Mouse (Mus musculus) CH12.LX (cell line): ENCODE measurements around the gene Mrpl40. TPM values are rescaled to one million over a fixed set of nuclear protein-coding genes. Genes with fewer than 3 reads are reported as not detected.
A peak's percentile ranks its signal among the peaks of the same experiment; 100 is the strongest.
"Not testable (repeated sequence)": the region's sequence is repeated elsewhere in the genome, so short reads cannot be mapped to it uniquely, and the experiment has no call there.

ENCODE experiments used
- DNase-seq: peaks from one replicate; pipeline ENCODE4 v3.0.0-alpha.2; 2013; ENCODE audit errors: extremely low read depth
- H3K27ac ChIP-seq: 2 replicates; pipeline ENCODE4 v1.5.1; 2012; ENCODE audit warnings: low read depth, mild to moderate bottlenecking, control low read depth, moderate library complexity; ENCODE audit not compliant: insufficient read depth
- H3K27me3 ChIP-seq: replicated peaks from 2 replicates; pipeline ENCODE3; 2012; ENCODE audit warnings: inconsistent platforms
- H3K36me3 ChIP-seq, 2 experiments: replicated peaks in 1 of 2; 2 replicates each; pipeline versions ENCODE3 to v1.6.1; 2012; ENCODE audit warnings: inconsistent platforms in 1 of 2, low read length in 1 of 2, mild to moderate bottlenecking in 1 of 2, mixed read lengths in 1 of 2, moderate library complexity in 1 of 2; ENCODE audit not compliant: control insufficient read depth in 1 of 2, insufficient read depth in 1 of 2
- H3K4me1 ChIP-seq, 2 experiments: 2 replicates each; pipeline ENCODE4 v1.6.1; 2012; ENCODE audit warnings: inconsistent platforms in 1 of 2, moderate library complexity in 1 of 2; ENCODE audit not compliant: insufficient read depth in 2 of 2, control insufficient read depth in 1 of 2
- H3K4me2 ChIP-seq: 2 replicates; pipeline ENCODE4 v1.6.1; 2012; ENCODE audit warnings: low read depth, mild to moderate bottlenecking, control low read depth; ENCODE audit not compliant: poor library complexity, insufficient read depth, severe bottlenecking
- H3K4me3 ChIP-seq, 3 experiments: fragments of 150-350 bp in 1 of 3; sonication (generic) in 1 of 3; replicated peaks in 1 of 3; 2 replicates each; pipeline versions ENCODE3 to v1.5.1; 2011 to 2012; ENCODE audit warnings: low read depth in 2 of 3, low read length in 2 of 3, mild to moderate bottlenecking in 2 of 3, moderate library complexity in 2 of 3, control low read depth in 1 of 3, improper control_type of control experiment in 1 of 3, inconsistent platforms in 1 of 3, mixed read lengths in 1 of 3; ENCODE audit not compliant: poor library complexity in 1 of 3
- H3K79me2 ChIP-seq: replicated peaks from 2 replicates; pipeline ENCODE4 v1.6.1; 2012; ENCODE audit warnings: mild to moderate bottlenecking, moderate library complexity; ENCODE audit not compliant: control insufficient read depth, poor library complexity, insufficient read depth, severe bottlenecking; ENCODE audit errors: extremely low read depth
- H3K9ac ChIP-seq: 2 replicates; pipeline ENCODE4 v1.6.1; 2012; ENCODE audit warnings: low read depth, mild to moderate bottlenecking, control low read depth, moderate library complexity; ENCODE audit not compliant: insufficient read depth
- H3K9me3 ChIP-seq: replicated peaks from 2 replicates; pipeline ENCODE3; 2012; ENCODE audit warnings: low read length, inconsistent platforms, mixed read lengths
- CHD1 ChIP-seq: IDR thresholded peaks from 2 replicates; pipeline ENCODE4 v1.6.1; 2012; ENCODE audit warnings: low read depth, low read length, improper control_type of control experiment, inconsistent platforms
- CHD2 ChIP-seq: IDR thresholded peaks from 2 replicates; pipeline ENCODE4 v1.6.1; 2011; ENCODE audit warnings: low read length, improper control_type of control experiment
- CTCF ChIP-seq, 2 experiments: IDR thresholded peaks in 1 of 2; conservative IDR thresholded peaks in 1 of 2; 2 replicates each; pipeline ENCODE4 v1.5.1; 2011 to 2012; ENCODE audit warnings: low read depth in 2 of 2, low read length in 2 of 2, improper control_type of control experiment in 1 of 2, inconsistent platforms in 1 of 2, mild to moderate bottlenecking in 1 of 2, moderate library complexity in 1 of 2
- E2F4 ChIP-seq: IDR thresholded peaks from 2 replicates; pipeline ENCODE4 v1.6.1; 2011; ENCODE audit warnings: low read depth, low read length, improper control_type of control experiment; ENCODE audit not compliant: insufficient replicate concordance
- EP300 ChIP-seq: IDR thresholded peaks from 2 replicates; pipeline ENCODE4 v1.6.1; 2011; ENCODE audit warnings: low read length, improper control_type of control experiment
- ETS1 ChIP-seq: conservative IDR thresholded peaks from 2 replicates; pipeline ENCODE4 v1.6.1; 2012; ENCODE audit warnings: low read depth, mild to moderate bottlenecking, inconsistent platforms, low read length, improper control_type of control experiment, moderate library complexity
- HCFC1 ChIP-seq: IDR thresholded peaks from 2 replicates; pipeline ENCODE4 v1.6.1; 2012; ENCODE audit warnings: low read depth, mild to moderate bottlenecking, inconsistent platforms, low read length, improper control_type of control experiment
- JUN ChIP-seq: IDR thresholded peaks from 2 replicates; pipeline ENCODE4 v1.6.1; 2011; ENCODE audit warnings: low read depth, mild to moderate bottlenecking, low read length, improper control_type of control experiment, moderate library complexity; ENCODE audit not compliant: insufficient read depth
- KAT2A ChIP-seq: IDR thresholded peaks from 2 replicates; pipeline ENCODE4 v1.6.1; 2012; ENCODE audit warnings: low read length, improper control_type of control experiment, inconsistent platforms; ENCODE audit not compliant: insufficient replicate concordance
- MAX ChIP-seq: IDR thresholded peaks from 2 replicates; pipeline ENCODE4 v1.6.1; 2011; ENCODE audit warnings: low read length, improper control_type of control experiment
- MEF2A ChIP-seq: IDR thresholded peaks from 2 replicates; pipeline ENCODE4 v1.6.1; 2014; ENCODE audit warnings: low read depth, mild to moderate bottlenecking, inconsistent platforms, low read length, improper control_type of control experiment, borderline replicate concordance
- MXI1 ChIP-seq: IDR thresholded peaks from 2 replicates; pipeline ENCODE4 v1.6.1; 2011; ENCODE audit warnings: mild to moderate bottlenecking, low read depth, low read length, improper control_type of control experiment
- RCOR1 ChIP-seq: conservative IDR thresholded peaks from 2 replicates; pipeline ENCODE4 v1.6.1; 2012; ENCODE audit warnings: low read depth, mild to moderate bottlenecking, inconsistent platforms, low read length, improper control_type of control experiment
- TCF12 ChIP-seq: IDR thresholded peaks from 2 replicates; pipeline ENCODE4 v1.6.1; 2014; ENCODE audit warnings: low read depth, mild to moderate bottlenecking, inconsistent platforms, low read length, improper control_type of control experiment
- USF1 ChIP-seq: IDR thresholded peaks from 2 replicates; pipeline ENCODE4 v1.6.1; 2014; ENCODE audit warnings: low read depth, mild to moderate bottlenecking, inconsistent platforms, low read length, improper control_type of control experiment
- ZKSCAN1 ChIP-seq: IDR thresholded peaks from 2 replicates; pipeline ENCODE4 v1.6.1; 2012; ENCODE audit warnings: low read depth, inconsistent platforms, low read length, improper control_type of control experiment, borderline replicate concordance
- dilution Hi-C: fragments of 300-500 bp; cut with MboI; formaldehyde crosslinking; loops from 2 replicates; pipeline ENCODE4 v1.14.3; 2020; ENCODE audit warnings: low sequenced_read_pairs; ENCODE audit not compliant: extremely low pct_unique_long_range_greater_than_20kb, extremely low pct_ligation_motif_present
- in situ Hi-C: fragments of 300-500 bp; cut with MboI; formaldehyde crosslinking; loops from 3 replicates; pipeline ENCODE4 v1.14.3; 2019; ENCODE audit warnings: low sequenced_read_pairs, low pct_ligation_motif_present, low pct_unique_long_range_greater_than_20kb, mixed read lengths
- polyA plus RNA-seq: library from polyadenylated mRNA; unstranded; fragments of >175 nt; gene quantifications from 2 replicates; pipeline ENCODE4 v1.2.1, GENCODE M21; 2012; ENCODE audit warnings: low read depth; ENCODE audit not compliant: insufficient read length
- total RNA-seq, 2 experiments: library from RNA; depleted of rRNA; stranded (reverse); fragments of 300-350 nt in 1 of 2; fragments of >200 nt in 1 of 2; gene quantifications; 2 replicates each; pipeline ENCODE4 v1.2.3; 2012 to 2014

Gene Mrpl40
- total and polyA plus RNA-seq, 3 experiments = 115 to 188 (median 171) TPM

DNA sequence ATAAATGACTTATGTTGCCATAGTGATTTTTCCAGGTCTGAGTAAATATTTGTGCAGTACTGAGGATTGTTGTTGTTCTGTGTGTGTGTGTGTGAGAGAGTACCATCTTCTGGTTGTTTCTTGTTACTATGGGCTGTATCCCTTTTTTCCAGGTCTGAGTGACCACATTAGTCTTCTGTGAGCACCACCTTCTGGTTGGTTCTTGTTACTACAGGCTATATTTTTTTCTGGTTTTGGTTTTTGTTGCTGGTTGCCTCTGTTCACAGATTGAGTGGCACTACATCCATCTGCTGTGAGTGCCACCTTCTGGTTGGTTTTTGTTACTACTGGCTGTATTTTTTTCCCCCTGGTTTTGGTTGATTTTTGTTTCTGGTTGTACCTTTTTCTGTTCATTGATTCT lies 18.1 kb downstream of the Mrpl40 start (continued):
- TF ChIP-seq CTCF (conservative IDR thresholded peaks at IDR 0.05 in 1 of 2, IDR thresholded peaks at IDR 0.05 in 1 of 2; ENCODE audit: low read depth in 2 of 2, low read length in 2 of 2) = peak; percentile 42 to 92; a peak in 3 of 4 replicates
- TF ChIP-seq USF1 = no peak
- no peak for TF ChIP-seq MEF2A
- 0 out of 2 replicates have a peak, but pooled peaks have one; percentile 42 for TF ChIP-seq E2F4
- TF ChIP-seq ETS1 = no peak

DNA sequence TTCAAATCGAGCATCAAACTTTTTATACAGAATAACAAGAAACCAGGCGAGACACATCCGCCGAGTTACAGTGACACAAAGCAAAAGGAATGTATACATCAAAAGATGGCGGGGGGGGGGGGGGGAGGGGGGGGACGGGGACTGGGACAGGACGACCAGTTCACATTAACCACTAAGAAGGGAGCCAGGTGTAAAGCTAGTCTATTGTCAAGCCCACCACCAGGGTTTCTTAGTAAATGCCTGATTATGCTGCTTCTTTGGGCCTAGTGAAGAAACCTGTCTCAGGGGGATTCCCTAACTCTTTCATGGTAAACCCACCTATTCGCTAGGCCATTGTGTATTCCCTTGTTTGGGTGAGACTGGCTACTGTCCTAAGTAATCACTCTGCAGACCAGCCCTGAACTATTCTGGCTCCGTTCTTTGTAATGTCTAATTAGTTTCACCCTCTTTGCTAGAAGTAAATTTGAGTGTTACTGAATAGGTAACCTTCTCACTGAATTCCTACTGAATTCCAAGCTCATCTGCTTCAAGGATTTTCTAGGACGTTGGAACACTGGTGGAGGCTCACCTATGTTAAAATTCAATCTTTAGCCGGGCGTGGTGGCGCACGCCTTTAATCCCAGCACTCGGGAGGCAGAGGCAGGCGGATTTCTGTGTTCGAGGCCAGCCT lies 27.0 kb downstream of the Mrpl40 start:
- H3K27ac ChIP-seq, H3K27me3 ChIP-seq, H3K9ac ChIP-seq, in situ Hi-C loops, DNase-seq, H3K9me3 ChIP-seq, H3K36me3 ChIP-seq, H3K79me2 ChIP-seq, H3K4me2 ChIP-seq, H3K4me3 ChIP-seq, H3K4me1 ChIP-seq, dilution Hi-C loops: not testable (repeated sequence)

DNA sequence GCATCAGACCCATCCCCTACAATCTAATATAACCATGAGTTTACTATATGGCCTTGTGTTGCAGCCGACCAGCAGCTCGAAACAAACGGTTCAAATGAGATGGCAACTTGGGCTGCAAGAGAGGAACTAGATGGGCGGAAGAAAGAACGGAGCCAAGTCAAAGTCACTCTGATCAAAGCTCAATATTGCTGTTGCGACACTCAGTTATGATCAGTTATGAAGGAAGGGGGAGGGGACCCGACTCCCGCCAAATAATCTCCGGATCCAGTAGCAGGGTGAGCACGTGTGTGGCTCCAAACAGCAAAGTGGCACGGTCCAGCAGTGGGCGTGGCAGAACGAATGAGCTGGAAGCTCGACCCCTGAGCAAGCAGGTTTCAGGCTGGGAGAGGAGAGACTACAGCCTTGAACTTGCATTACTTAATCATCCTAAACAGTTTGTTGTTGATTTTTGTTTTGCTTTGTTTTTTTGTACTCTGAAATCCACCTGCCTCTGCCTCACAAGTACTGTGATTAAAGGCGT lies 30.3 kb downstream of the Mrpl40 start:
- H3K27me3 ChIP-seq = no peaks in the 10 kb centered on the region
- in situ Hi-C loops = no loop called here
- no peak for TF ChIP-seq ZKSCAN1
- TF ChIP-seq HCFC1 = no peak
- no peak for TF ChIP-seq ETS1
- no peak for TF ChIP-seq JUN
- no peak overlapping the region for H3K9ac ChIP-seq
- peaks cover 2 to 12% of the 10 kb centered on the region in 2 experiments for H3K36me3 ChIP-seq
- H3K4me2 ChIP-seq = no peak overlapping the region
- no peaks in the 10 kb centered on the region for H3K9me3 ChIP-seq
- no peaks in the 10 kb centered on the region for H3K4me1 ChIP-seq
- no peak overlapping the region for H3K4me3 ChIP-seq
- no peaks in the 10 kb centered on the region for H3K79me2 ChIP-seq
- dilution Hi-C loops = no loop called here
- no peak for DNase-seq
- no peak overlapping the region for H3K27ac ChIP-seq

DNA sequence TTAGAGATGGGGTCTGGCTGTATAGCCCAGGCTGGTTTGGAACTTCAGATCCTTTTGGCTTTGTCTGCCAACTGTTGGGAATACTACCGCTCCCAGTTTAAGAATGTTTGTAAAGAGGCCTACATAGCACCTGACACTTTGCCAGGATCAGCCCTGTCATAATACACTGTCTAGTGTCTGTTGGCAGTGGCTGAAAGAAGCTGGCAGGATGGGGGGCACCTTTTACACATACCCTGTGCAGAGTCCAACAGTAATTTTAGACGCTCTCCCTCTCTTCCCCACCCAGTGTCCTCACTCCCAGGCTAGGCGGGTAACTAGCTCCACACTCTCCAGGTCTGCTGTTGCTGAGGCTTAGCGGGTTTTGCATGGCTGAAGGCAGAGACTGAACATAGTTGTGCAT lies 38.3 kb downstream of the Mrpl40 start:
- dilution Hi-C loops = no loop called here
- no peak overlapping the region for H3K4me2 ChIP-seq
- H3K27ac ChIP-seq = no peak overlapping the region

More for the DNA sequence above, 38.3 kb downstream of the Mrpl40 start:
- in situ Hi-C loops = no loop called here
- Histone ChIP-seq H3K4me3 (no peak overlapping the region), H3K79me2 (peaks cover 20% of the 10 kb centered on the region), H3K4me1 (peaks cover 5 to 22% of the 10 kb centered on the region in 2 experiments), H3K9me3 (no peaks in the 10 kb centered on the region), H3K27me3 (no peaks in the 10 kb centered on the region), H3K36me3 (peaks cover 38 to 55% of the 10 kb centered on the region in 2 experiments), H3K9ac (no peak overlapping the region)
- DNase-seq = no peak
- no peak for TF ChIP-seq EP300
- TF ChIP-seq MXI1 = no peak
- no peak for TF ChIP-seq MAX
- no peak for TF ChIP-seq CHD1
- TF ChIP-seq TCF12 = no peak
- TF ChIP-seq RCOR1 = no peak
- no peak for TF ChIP-seq KAT2A
- TF ChIP-seq ZKSCAN1 = no peak
- TF ChIP-seq JUN = no peak
- TF ChIP-seq CHD2 = no peak
